Mouse (Mus musculus) adrenal gland (tissue): ENCODE measurements around the gene Ntng2.

Experiments used
- intact Hi-C: fragments of 180-260 bp; cut with DNase I; formaldehyde crosslinking; loops from one replicate; pipeline ENCODE4 v1.15.1; 2025
- long read RNA-seq, 2 experiments: library from polyadenylated mRNA; unstranded; transcript quantifications; one replicate each; pipeline ENCODE4 v2.0.0; 2020; ENCODE audit warnings: borderline replicate concordance in 1 of 2; ENCODE audit not compliant: insufficient replicate concordance in 1 of 2

The Ntng2 gene
- long read RNA-seq, experiment 1, partial matches to known transcripts: 0 of 2 reads
- long read RNA-seq, experiment 1, other reads (novel, unspliced or antisense): 2 of 2 reads
- long read RNA-seq, experiment 2, partial matches to known transcripts: 0 of 1 reads
- long read RNA-seq, experiment 2, other reads (novel, unspliced or antisense): 1 of 1 reads

DNA sequence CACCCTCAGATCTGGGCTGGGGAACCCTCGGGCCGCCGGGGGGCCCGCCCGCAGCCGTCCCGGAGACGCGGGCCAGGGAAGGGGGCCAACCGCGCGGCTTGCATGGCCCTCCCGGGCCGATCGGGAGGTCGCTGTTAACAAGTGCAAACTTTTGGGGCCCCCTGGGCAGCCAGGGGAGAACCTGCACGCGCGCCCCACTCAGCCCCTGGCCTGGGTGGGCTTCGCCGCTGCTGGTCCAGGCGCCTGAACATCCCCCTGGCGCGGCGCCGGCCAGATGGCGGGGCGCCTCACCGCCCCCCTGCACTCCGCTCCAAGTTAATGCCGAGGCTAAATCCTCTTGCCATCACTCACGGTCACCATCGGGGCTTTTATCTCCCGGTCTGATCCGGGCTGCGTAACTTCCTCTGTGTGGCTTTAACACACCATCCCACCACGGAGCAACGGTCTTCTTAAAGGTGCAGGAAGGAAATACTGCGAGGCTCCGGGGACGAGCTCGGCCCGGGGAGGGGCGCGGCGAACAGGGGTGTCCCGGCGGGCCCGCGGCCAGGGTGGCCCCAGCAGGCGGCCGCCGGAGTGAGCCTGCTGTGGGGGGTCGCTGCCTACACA, at the start of gene Ntng2:
Gene Ntng2, minus strand, starts transcription at position 407 of the 606 bp plus-strand sequence.
- intact Hi-C loops: no loop called here

- intact Hi-C loops: no loop called here
These were observed 42.8 kb upstream of the Ntng2 start for GRCm38 (mm10) chr2:29295557-29295956.

- intact Hi-C loops: no loop called here
These were observed 34.8 kb upstream of the Ntng2 start for GRCm38 (mm10) chr2:29287651-29288050.

DNA sequence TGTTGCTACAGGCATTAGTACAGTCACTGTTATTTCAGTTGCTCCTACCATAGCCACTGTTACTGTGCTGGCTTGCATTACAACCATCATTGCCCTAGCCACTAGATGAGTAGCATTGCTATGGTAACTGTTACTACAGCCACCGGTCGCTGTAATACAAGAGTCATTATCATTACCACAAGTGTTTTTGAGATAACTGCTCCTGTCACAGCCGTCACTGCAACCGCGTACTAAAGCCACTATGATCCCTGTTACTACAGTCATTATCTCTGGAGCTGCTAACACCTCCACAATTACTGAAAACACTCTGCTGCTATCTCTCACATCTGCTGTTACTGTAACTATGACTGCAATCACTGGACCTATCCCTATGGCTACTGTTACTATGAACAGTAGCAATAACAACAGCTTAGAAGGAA, 24.9 kb upstream of the Ntng2 start:
- intact Hi-C loops: no loop called here

GRCm38 (mm10) chr2:29271803-29272518, 19.2 kb upstream of the Ntng2 start:
- intact Hi-C loops: no loop called here

DNA sequence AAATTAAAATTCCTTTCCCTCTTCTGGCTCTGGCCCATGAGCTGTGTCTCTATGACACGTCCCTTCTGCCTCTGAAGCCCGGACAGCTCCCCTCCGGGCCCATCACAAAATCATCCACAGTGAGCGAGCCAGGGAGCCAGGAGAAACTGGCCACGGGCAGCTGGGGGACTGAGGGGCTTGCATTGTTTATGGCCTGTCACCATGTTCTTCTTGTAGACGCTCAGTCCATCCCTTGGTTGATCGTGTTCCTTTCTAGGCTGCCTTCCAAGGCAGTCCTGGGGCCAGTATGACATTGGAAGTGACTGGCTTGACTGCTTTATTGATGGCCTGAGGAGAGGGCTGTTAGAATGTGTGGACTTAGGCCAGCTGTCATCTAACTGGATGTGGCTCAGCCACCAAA, 18.3 kb upstream of the Ntng2 start:
- intact Hi-C loops: no loop called here

- intact Hi-C loops: no loop called here
These were observed 14.0 kb upstream of the Ntng2 start for GRCm38 (mm10) chr2:29266810-29267209.

- intact Hi-C loops: no loop called here
These were observed 9.7 kb upstream of the Ntng2 start for GRCm38 (mm10) chr2:29262436-29262915.

DNA sequence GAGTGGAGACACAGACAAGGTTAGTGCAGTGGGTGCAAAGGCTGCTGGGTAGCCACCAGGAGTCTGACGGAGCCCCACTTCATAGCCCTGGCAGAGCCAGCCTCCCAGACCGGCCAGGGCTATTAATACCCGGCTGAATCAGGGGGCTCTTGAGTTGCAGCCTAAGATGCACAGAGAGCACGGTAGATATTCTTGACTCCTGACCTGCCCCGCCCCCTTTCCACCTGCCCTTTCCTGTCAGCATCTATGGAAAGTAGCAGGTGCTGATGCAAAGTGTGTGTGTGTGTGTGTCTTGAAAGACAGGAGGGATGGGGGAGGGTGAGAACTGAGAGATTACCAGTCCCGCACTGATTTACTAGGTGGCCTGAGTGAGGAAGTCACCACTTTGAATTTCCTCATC, 8.3 kb upstream of the Ntng2 start:
- intact Hi-C loops: no loop called here

DNA sequence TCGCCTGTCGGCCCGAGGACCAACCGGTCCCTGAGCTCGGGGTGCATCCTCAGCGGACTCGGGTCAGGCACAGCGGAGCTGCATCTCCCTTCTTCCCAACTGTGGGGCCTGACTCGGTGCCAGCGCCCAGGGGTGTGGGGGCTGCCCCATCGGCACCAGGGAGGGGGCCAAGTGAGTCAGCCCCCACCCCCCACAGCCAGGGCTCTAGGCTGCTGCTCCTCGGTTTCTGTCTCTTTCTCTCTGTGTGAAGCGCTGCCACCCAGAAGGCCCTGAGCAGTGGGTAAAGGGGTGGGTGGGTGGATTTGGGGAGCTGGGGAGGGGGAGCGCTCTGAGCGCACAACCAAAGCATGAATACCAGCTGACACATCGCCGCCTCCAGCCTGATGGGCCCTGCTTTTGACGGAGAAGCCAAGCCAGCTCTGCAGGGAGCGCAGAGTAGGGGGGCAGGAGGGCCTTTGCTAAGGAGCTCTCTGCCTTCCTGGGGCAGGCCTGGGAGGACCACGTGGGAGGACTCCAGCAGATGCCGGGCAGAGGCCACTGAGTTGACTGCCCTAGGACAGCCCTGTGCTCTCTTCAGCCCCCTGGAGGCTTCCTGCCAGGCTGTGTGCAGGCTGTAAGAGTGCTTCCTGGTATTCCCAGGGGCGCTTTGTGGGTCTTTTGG, 530 bp upstream of the Ntng2 start:
- intact Hi-C loops: no loop called here

DNA sequence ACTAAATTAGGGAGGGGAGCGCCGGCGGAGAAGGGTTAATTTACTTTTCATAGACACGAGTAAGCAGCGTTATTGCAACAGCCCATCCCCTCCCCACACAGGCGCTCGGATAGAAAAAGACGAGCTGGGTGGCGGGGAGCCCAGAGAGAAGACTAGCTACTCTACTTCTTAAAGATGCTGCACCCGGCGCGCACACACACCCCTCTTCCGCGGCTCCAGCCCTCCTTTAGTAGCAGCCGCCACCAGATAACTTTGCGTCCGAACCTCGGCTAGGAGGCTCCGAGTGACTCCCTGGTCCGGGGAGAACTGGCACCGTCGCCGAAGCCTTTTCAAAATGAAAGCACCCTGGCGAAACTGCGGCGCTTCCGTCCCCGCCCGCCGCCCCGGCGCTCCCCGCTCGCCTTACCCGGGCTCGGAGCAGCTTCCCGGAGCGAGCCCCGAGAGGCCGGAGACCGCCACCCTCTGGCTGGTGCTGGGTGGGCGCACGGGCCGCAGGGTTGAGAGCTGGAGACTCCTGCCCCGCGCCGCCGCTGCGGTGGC, 676 bp downstream of the Ntng2 start:
- intact Hi-C loops: no loop called here

DNA sequence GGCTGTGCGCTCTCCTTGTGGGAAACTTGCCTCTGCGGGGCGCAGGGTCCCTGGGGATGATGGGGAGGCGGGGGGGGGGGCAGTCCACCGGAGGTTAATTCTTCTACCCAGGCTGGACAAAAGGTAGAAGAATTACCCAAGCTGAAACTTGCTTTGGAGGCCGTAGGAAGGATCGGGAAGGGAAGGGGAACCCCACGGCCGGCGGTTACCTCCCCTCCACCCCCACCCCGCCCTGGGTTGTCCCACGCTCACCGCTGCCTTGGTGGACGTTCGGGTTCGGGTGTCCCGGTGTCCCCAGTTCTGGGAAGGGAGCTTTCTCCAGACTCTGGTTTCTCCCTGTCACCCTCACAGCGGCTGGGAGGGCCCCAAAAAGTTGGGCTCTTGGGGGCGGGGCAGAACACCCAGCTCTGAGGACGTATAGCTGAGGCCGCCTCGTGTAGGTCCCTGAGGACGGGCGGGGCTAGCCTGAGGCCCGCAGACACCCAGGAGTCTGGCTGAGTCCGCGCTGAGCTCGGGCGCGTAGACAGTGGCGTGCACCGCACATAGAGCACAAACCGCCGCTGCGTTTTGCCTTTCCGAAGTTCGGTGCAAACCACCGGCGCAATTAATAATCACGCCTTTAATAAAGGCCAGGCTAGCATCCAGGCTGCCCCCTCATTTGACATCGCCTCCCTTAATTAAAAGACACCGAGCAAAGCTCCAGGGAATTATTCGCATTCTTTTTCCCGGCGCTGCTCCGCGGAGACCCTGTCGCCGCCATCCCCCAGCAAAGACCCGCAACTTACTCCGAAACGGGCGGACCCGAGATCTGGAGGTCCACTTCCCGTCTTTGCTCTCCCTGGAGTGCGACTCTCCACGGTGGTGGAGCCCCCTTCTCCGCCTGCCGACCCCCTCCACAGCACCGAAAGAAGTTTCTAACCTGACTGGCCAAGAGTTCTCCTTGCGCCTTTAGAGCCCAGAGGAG, 1.4 kb downstream of the Ntng2 start:
- intact Hi-C loops: no loop called here

GRCm38 (mm10) chr2:29250263-29251094, 2.3 kb downstream of the Ntng2 start:
- intact Hi-C loops: no loop called here

- intact Hi-C loops: no loop called here
These were observed 3.0 kb downstream of the Ntng2 start for GRCm38 (mm10) chr2:29249852-29250251.

GRCm38 (mm10) chr2:29248551-29248950, 4.3 kb downstream of the Ntng2 start:
- intact Hi-C loops: no loop called here

GRCm38 (mm10) chr2:29247386-29247785, 5.4 kb downstream of the Ntng2 start:
- intact Hi-C loops: no loop called here

GRCm38 (mm10) chr2:29246891-29247290, 5.9 kb downstream of the Ntng2 start:
- intact Hi-C loops: no loop called here

DNA sequence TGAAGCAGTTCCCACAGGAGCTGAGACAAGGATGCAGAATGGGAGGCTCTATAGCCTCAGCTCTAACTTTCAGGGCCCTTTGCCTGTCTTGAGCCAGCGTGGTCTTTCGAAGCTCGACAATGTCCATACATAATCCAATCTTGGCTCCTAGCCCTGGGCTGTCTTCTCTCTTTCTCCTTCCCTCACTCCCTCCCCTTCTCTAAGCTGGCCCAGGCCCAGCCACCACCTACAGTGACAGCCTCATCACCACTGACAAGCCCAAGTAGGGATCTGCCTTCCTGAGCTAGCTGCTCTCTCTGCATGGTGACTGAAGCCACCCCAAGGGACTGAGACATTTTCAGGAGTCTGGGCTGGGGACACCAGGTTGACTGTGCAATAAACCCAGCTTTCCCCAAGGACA, 6.5 kb downstream of the Ntng2 start:
- intact Hi-C loops: no loop called here

DNA sequence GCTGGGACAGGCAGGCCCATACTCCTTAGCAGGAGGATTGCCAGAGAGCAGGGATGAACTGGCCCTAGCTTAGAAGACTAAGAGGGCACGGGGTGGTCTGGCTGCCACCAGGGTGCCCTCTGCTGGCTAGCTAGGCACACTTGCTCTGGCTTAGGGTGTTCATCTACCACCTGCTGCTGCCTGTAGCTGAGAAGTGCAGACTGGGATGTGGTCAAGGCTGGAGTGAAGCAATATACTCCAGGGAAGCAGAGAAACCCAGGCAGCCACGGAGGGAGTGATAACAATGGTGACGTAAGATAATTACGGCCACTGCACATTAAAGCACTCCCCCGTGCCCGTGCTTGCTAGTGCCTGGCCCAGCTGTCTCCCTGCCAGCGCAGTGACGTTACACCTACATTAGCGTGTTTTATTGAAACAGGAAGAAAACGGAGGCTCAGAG, 7.4 kb downstream of the Ntng2 start:
- intact Hi-C loops: no loop called here

DNA sequence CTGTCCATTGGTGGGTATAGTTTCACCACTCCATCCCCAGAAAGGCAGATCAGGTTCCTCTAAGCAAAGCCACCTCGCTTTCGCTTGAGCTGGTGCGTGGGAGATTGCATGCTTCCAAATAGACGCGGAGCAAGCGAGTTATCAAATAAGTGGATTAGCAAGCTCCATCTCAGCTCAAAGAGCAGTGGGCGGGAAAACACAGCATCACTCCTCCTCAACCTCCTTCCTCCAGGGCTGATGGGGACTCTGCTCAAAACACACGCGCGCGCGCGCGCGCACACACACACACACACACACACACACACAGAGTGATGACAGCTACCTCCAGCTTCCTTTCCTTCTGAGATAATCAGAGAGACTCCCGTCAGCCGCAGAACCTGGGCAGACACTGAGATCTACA, 13.5 kb downstream of the Ntng2 start:
- intact Hi-C loops: no loop called here
